Mouse (Mus musculus) E14TG2a.4 (cell line): Measurements from ENCODE around the gene Ggnbp2.

Experiments used
- H3K27me3 ChIP-seq: 2 replicates; pipeline ENCODE4 v1.6.1; 2014; ENCODE audit warnings: low read length, control low read depth; ENCODE audit not compliant: insufficient read depth
- H3K36me3 ChIP-seq: 2 replicates; pipeline ENCODE4 v1.6.1; 2014; ENCODE audit warnings: low read length, control low read depth; ENCODE audit not compliant: insufficient read depth
- H3K4me1 ChIP-seq: replicated peaks from 2 replicates; pipeline ENCODE4 v1.6.1; 2014; ENCODE audit warnings: low read depth, low read length, control low read depth
- H3K4me3 ChIP-seq: replicated peaks from 2 replicates; pipeline ENCODE4 v1.5.1; 2014; ENCODE audit warnings: mild to moderate bottlenecking, low read length
- H3K9me3 ChIP-seq: 2 replicates; pipeline ENCODE4 v1.6.1; 2014; ENCODE audit warnings: low read length, control low read depth
- CTCF ChIP-seq: conservative IDR thresholded peaks from 2 replicates; pipeline ENCODE4 v1.5.1; 2014; ENCODE audit warnings: low read length
- NANOG ChIP-seq: IDR thresholded peaks from 2 replicates; pipeline ENCODE4 v1.6.1; 2014; ENCODE audit warnings: borderline replicate concordance, low read length, mixed read lengths
- POU5F1 ChIP-seq: IDR thresholded peaks from 2 replicates; pipeline ENCODE4 v1.6.1; 2014; ENCODE audit warnings: low read length, borderline replicate concordance

Gene Ggnbp2

DNA sequence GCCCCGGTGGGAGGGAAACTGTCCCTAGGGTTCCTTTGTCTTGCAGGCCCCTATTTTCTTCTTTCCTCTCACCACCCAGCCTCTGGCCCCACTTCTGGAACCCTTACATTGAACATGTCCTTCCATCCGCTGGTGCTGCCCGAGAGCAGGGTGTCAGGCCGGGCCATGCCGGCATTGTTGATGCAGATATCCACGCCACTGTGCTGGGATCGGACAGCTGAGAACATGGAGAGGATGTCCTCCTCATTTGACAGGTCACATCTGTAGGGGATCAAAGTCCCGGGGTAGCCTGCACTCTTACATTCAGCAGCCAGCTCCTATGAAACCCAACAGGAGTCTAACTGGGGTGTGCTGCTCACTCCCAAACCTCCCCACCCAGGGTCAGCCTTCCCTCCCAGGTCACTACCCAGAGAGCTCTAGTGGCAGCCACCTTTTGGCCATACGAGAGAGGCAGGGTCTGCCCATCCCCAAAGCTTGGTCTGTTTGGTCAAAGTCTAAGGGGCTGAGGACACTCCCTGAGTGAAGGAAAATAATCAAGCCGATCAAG is 45.3 kb downstream of the Ggnbp2 start:
- Histone ChIP-seq H3K36me3 (peaks cover 32% of the 10 kb centered on the region), H3K4me1 (peaks cover 65% of the 10 kb centered on the region)

DNA sequence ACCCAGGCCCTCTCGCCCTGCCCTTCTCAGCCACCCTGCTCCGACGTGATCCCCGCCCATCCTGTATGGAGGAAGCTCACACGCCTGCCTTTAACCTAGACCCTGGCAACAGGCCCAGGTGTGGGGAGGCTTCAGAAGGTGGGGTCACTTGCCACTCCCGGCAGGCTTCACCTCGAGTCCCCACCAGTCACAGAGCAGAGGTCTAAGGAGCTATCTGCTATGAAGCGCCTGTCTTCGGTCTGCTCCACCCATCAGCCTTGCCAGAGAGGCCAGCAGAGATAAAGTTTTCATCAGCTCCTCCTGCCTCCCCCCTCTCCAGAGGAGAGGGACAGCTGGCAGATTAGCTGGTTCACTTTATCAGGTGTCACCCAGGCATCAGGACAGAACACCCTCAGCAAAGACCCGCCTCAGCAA is 47.1 kb downstream of the Ggnbp2 start:
- H3K4me3 ChIP-seq, result no peak overlapping the region
- peaks cover 64% of the 10 kb centered on the region for H3K4me1 ChIP-seq
- H3K36me3 ChIP-seq, result peaks cover 32% of the 10 kb centered on the region
- H3K27me3 ChIP-seq, result peaks cover 6% of the 10 kb centered on the region; the same call in 1 of the 2 replicates
- H3K9me3 ChIP-seq, result no peaks in the 10 kb centered on the region
- TF ChIP-seq CTCF, result no peak
- no peak for TF ChIP-seq POU5F1
- no peak for TF ChIP-seq NANOG

More for the DNA sequence above, 45.3 kb downstream of the Ggnbp2 start:
- no peak overlapping the region for H3K4me3 ChIP-seq
- TF ChIP-seq POU5F1 (no peak), CTCF (no peak), NANOG (no peak)
- H3K9me3 ChIP-seq, result no peaks in the 10 kb centered on the region
- H3K27me3 ChIP-seq, result peaks cover 6% of the 10 kb centered on the region; the same call in 1 of the 2 replicates

- Histone ChIP-seq H3K27me3 (peaks cover 3% of the 10 kb centered on the region; the same call in 1 of the 2 replicates), H3K36me3 (peaks cover 32% of the 10 kb centered on the region), H3K4me3 (no peak overlapping the region), H3K4me1 (peaks cover 63% of the 10 kb centered on the region), H3K9me3 (no peaks in the 10 kb centered on the region)
- TF ChIP-seq NANOG (no peak), CTCF (no peak), POU5F1 (no peak)
Measured at GRCm38 (mm10) chr11:84822487-84822886, 48.1 kb downstream of the Ggnbp2 start.

DNA sequence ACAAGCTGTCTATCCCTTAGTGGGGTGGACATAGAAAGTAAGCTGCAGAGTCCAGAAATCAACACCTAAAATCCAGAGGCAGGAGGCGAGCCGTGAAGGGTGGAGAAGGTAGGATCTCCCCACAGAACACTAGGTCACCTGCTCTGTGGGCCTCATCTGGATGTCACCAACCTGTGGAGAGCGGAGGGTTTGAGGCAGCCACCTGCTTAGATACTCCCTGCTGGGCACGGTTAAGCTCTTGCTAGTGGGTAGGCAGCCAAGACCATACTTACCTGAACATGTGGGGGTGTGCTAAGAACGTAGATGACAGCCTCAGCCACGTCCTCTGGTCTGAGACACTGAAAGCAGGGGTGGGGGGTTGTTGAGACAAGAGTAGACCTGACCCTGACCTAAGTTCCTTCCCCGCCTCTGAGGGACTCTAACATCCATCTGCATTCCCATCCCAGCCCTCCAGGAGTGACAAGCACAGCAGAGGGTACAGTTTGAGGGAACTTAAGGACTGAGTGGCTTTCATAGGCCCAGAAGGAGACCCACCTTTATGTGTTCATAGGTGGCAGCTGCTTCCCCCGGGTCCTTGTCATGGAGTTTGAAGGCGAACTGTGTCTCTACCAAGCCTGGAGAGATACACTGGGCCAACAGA is 49.4 kb downstream of the Ggnbp2 start:
- Histone ChIP-seq H3K4me1 (peaks cover 66% of the 10 kb centered on the region), H3K27me3 (no peaks in the 10 kb centered on the region), H3K36me3 (peaks cover 40% of the 10 kb centered on the region), H3K9me3 (no peaks in the 10 kb centered on the region), H3K4me3 (no peak overlapping the region)
- TF ChIP-seq POU5F1, result no peak
- TF ChIP-seq CTCF, result no peak
- TF ChIP-seq NANOG, result no peak

- Histone ChIP-seq H3K4me1 (peaks cover 62% of the 10 kb centered on the region), H3K4me3 (peak within 1 kb of the TSS; percentile 96), H3K9me3 (no peaks in the 10 kb centered on the region), H3K27me3 (no peaks in the 10 kb centered on the region), H3K36me3 (peaks cover 41% of the 10 kb centered on the region)
- TF ChIP-seq NANOG, result no peak
- peak; percentile 56 for TF ChIP-seq CTCF
Measured at GRCm38 (mm10) chr11:84818961-84819692, 51.5 kb downstream of the Ggnbp2 start, which contains the start of gene Mrm1. TSS of gene Mrm1 (minus strand) at chr11:84819515.

DNA sequence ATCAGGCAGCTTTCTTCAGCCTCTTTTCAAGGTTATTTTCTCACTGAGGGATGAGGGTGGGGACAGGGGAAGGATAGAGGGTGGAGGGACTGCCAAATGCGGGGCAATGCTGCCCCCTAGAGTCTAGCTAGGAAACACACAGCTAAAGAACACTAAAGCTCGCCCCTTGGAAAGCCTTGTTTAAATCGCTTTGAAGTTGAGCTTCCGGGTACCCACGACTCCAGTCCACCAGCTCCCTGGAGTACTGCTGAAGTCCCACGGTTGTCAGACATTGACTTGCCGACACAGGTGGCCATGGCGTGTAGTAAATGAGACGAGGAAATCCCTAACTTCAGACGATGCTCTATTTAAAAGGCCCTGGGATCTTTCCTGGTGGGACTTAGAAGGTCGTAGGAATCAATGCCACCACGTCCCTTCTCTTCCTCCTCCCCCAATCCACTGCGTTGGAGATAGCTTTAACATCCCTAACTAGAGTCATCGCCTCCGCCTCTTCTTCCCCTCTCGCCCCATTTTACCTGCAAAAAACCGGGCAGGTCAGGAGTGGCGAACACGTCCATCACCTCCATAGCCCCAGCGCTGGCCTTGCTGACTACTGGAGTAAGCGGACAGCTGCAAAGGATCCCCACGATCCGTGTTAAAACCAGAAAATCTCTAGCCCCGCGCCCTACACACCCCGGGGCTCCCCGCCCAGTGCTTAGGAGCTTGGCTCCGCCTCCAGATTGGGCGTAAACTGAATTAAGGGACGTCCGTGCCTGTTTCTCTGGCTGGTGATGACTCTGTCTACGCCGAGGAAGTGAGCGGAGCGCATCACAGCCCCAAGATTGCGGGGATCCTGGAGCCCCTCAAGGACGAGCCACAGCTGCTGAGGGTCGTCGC is 52.3 kb downstream of the Ggnbp2 start:
- Histone ChIP-seq H3K4me3 (peak overlapping the region; percentile 96), H3K36me3 (peaks cover 49% of the 10 kb centered on the region), H3K27me3 (no peaks in the 10 kb centered on the region), H3K4me1 (peaks cover 59% of the 10 kb centered on the region), H3K9me3 (peaks cover 5% of the 10 kb centered on the region; the same call in 1 of the 2 replicates)
- TF ChIP-seq POU5F1 (no peak), CTCF (peak; percentile 84), NANOG (no peak)

GRCm38 (mm10) chr11:84817362-84817761 is 53.3 kb downstream of the Ggnbp2 start:
- Histone ChIP-seq H3K9me3 (peaks cover 15% of the 10 kb centered on the region), H3K36me3 (peaks cover 54% of the 10 kb centered on the region), H3K4me1 (peaks cover 50% of the 10 kb centered on the region), H3K4me3 (no peak overlapping the region), H3K27me3 (no peaks in the 10 kb centered on the region)
- no peak for TF ChIP-seq POU5F1
- peak; percentile 47 for TF ChIP-seq CTCF
